Mouse (Mus musculus): ENCODE measurements at regions not wholly inside any gene's neighbourhood (a gene's known extent, or its start where the extent isn't known, plus 50 kb on each side); places are given as distances from the start of the nearest gene placed in this dataset.

- TF ChIP-seq ZC3H11A (IDR thresholded peaks at IDR 0.05; ENCODE audit: borderline replicate concordance, low read depth, low read length): no peak
- TF ChIP-seq MAFK (IDR thresholded peaks at IDR 0.05; ENCODE audit: insufficient read depth, low read depth, low read length): no peak
These were observed 297.7 kb downstream of the Grxcr1 start for GRCm38 (mm10) chr5:68329311-68329710.

Data from ES-E14 (cell line).